Mouse (Mus musculus): ENCODE data around the gene Cwc25. TPM values are rescaled to one million over a fixed set of nuclear protein-coding genes. Genes with fewer than 3 reads are reported as not detected.

Gene Cwc25
- total RNA-seq, 2 experiments from 2014 or later, result 18.7 to 20.2 TPM

DNA sequence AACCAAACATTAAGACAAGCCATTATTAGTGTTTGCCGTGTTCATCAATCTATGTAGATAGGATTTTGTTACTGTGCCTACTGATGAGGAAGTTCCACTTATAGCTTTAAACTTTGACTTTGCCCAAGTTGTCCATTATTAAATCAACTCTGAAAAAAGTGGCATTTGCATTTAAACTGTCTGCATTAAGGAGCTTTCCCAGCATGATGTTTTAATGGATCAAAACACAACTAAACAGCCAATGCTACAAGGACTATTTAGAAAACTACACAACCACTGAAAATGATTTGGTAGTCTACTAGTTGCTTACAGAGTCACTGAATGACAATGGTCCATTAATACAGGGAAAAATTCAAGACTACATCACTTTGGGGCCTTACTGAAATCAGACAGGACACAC, 12.6 kb upstream of the Cwc25 start:
- intact Hi-C loops (cut with DNase I), result no loop called here
- DNase-seq (ENCODE audit: low spot score in 2 of 2), result no peak

DNA sequence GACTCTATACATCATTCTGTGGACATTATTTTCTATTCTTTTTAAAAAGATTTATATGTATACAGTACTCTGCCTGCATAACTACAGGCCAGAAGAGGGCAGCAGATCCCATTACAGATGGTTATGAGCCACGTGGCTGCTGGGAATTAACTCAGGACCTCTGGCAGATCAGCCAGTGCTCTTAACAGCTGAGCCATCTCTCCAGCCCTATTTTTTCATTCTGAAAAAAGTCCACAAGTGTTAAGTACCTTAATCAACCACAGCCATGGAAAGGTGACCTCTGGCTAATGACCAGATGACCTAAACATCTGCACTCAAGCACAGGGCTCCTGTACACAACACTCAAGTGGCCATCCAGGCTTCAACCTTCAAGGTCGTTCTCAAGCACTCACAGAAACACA, 10.8 kb upstream of the Cwc25 start:
- no peak for DNase-seq (ENCODE audit: low spot score in 2 of 2)
- intact Hi-C loops (cut with DNase I), result no loop called here

DNA sequence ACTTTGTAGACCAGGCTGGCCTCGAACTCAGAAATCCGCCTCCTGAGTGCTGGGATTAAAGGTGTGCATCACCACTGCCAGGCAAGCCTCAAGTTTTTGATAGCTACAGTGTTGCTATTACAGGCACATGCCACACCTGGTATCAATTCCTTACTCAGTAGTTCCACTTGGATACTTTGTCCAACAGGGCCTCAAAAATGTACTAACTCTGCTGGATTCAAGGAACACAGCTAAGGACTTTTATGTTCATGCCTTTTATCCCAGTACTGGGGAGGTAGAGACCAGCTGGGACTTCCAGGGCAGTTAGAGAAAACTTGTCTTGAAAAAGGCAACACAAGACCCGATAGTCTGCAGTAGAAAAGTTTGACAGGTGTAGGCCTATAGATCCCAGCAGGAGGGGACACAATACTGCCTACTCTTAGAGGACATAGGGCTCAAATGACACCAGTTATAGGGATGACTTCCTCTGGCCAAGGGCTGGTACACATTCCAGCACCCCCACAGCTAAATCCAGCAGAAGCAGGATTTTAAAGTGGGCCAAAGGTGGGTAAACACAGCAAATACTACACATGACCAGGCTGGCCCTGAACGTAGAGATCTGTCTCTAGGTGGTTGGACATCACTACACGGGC, 10.3 kb upstream of the Cwc25 start:
- intact Hi-C loops (cut with DNase I), result no loop called here
- no peak for DNase-seq (ENCODE audit: low spot score in 2 of 2)

DNA sequence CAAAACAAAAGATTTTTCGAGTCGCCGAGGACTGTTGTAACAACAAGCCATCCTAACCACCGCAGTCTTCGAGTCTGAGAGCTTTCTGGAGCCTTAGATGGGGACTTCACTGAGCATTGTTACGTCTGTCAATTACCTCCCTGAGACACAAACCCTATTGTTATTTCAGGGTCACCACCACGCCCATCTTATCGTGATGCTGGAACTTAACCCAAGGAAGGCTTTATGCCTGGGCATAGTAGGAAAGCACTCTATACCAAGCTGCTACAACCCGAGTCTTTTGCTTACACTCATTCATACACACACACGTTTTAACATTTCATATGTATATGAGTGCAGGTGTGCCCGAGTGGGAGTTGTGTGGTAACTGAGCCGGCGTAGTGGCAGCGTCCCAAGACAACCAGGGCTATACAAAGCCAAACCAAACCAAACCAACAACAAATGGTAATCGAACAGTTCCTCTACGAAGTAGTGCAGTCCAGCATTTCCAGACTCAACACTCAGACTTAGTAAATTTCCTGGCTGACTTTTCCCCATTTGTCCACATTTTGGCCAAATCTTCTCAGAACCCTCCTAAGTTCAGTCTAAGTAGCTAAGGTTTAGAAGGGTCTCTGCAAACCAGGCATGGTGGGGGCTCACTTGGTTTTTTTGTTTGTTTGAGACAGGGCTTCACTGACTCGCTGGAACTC, 9.6 kb upstream of the Cwc25 start, which contains the start of gene 1700001P01Rik:
1700001P01Rik (minus strand) TSS at position 111 of the 689 bp plus-strand sequence.
- intact Hi-C loops (cut with DNase I), result no loop called here
- no peak for DNase-seq (ENCODE audit: low spot score in 2 of 2)

DNA sequence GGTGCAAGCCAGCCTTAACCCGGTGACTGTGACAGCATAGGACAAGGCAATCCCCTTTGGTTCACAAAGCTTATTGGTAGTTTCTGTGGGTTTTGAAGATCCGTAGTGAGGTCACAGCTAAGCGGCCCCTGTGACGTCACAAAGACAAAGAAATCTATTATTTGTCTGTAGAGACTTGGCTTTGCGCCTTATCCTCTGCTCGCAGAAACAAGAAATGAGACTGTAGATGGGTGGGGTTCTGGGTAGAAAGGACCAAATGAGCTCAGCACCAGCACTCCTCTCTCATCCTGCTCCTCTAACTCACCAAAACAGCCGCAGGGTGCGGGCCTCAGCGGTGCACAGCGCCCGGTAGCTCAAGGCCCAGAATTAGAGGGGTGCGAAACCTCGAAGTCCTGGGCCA, 8.8 kb upstream of the Cwc25 start:
- no peak for DNase-seq (ENCODE audit: low spot score in 2 of 2)
- intact Hi-C loops (cut with DNase I), result no loop called here

DNA sequence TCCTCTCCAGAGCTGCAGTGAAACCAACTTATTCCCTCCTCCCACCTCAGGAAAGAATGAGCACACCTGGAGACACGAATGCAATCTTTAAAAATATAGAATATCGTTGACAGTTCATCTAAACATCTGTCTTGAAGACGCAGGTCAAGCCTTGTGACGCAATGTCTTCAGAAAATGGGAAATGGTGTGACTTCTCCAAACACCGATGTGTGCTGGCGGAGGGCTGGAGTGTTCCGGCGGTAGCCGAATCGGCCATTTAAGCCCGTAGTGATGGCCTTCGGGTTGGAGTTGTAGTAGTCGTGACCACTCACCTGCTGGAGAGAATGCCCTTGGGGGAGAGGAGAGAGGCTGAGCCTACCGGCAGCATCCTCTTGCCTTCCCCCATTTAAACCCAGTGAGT, 5.1 kb upstream of the Cwc25 start:
- intact Hi-C loops (cut with DNase I), result no loop called here
- no peak for DNase-seq (ENCODE audit: low spot score in 2 of 2)

DNA sequence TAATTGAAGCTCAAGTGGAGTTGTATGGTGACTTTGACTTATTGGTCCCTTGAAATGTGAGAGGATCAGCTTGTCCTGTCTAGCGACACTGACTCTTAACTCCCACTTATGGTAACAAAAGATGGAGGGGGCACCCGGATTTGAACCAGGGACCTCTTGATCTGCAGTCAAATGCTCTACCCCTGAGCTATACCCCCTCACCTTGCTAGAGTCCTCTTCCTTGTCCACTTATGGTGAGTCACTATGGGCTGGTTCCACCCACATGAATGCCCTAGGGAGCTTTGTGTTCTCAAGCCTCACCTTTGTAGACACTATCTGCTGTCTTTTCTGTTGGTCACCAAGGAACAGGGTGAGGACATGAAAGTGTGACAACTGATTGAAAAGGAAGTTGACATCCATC, 3.3 kb upstream of the Cwc25 start:
- DNase-seq (ENCODE audit: low spot score in 2 of 2), result no peak
- intact Hi-C loops (cut with DNase I), result no loop called here

DNA sequence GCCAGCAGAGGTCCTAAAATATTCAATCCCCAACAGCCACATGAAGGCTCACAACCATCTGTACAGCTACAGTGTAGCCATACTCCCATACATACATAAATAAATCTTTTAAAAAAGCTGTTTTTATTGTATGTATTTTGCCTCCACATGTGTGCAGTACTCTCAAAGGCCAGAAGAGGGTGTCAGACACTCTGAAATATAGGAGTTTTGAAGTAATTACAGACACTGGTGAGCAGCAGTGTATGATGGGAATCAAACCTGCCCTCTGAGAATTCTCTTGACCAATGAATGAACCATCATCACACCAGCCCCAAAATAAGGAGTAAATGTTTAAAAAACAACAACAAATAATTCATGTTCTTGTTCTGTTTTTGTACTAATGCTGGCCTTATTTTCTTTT, 4.7 kb downstream of the Cwc25 start:
- intact Hi-C loops (cut with DNase I), result no loop called here
- DNase-seq (ENCODE audit: low spot score in 2 of 2), result no peak

DNA sequence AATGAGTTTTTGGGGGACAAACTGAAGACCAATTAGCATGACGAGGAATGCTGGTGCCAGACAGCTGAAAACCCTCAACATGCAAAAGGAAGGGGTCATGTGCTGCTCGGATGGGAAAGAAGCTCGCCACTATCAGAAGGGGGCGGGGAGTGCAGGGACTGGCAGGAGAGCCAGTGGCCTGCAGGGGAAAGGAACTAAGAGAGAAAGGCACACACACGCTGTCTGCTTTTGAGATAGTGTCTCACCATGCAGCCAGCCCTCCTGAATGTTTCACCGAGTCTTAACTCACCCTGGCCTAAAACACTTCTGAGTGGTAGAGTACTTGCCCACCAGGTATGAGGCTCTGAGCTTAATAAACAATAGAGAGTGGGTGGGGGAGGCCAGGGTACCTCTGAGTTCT, 7.4 kb downstream of the Cwc25 start:
- DNase-seq (ENCODE audit: low spot score in 2 of 2), result no peak
- intact Hi-C loops (cut with DNase I), result no loop called here

DNA sequence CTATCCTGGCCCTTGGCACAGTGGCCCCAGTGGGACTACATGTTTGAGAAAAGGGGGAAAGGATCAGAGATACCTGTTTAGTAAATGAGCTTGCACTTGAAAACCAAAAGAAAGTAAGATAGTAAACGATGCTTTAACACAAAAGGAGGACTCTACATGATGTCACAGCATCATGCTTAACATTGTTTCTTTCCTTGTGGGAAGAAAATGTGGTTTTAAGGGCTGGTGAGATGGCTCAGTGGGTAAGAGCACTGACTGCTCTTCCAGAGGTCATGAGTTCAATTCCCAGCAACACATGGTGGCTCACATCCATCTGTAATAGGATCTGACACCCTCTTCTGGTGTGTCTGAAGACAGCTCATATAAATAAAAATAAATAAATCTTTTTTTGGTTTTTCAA, 8.2 kb downstream of the Cwc25 start:
- DNase-seq (ENCODE audit: low spot score in 2 of 2), result no peak
- intact Hi-C loops (cut with DNase I), result no loop called here

DNA sequence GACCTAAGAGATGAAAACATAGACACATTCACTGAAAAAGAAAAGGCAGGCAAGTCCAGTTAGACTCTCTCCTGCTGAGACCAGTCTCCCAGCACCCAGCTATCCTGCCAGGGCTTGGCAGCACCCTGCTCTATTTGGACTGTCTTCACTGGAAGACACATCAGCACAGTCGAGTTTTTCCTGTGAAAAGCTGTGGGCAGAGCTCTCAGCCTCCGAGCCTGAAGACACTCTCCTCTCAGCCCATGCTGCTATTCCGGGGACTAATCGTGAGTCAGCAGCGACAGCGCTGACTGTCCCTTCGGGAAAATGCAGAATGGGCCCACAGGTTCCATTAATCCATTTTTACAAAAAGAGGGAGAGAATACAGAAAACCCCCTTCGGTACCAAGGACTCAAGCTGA, 13.1 kb downstream of the Cwc25 start:
- intact Hi-C loops (cut with DNase I), result no loop called here
- DNase-seq (ENCODE audit: low spot score in 2 of 2), result peak; percentile 42 to 89

DNA sequence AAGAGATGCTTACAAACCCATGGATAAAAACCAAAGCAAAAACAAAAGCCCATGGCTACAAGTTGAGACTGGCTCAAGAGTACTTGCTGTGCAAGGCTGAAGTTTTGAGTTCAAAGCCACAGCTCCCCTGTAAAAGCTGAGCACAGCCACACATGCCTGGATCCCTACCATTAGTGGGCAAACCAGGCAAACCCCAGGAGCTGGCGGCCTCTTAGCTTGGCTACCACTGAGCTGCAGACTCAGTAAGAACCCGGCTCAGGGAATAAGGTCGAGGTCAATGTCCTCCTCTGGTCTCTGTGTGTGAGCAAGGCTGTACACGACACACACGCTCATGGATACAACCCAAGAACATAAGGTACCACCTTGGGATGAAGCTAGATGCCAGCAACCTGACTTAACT, 17.9 kb downstream of the Cwc25 start:
- intact Hi-C loops (cut with DNase I), result no loop called here
- DNase-seq (ENCODE audit: low spot score in 2 of 2), result no peak

DNA sequence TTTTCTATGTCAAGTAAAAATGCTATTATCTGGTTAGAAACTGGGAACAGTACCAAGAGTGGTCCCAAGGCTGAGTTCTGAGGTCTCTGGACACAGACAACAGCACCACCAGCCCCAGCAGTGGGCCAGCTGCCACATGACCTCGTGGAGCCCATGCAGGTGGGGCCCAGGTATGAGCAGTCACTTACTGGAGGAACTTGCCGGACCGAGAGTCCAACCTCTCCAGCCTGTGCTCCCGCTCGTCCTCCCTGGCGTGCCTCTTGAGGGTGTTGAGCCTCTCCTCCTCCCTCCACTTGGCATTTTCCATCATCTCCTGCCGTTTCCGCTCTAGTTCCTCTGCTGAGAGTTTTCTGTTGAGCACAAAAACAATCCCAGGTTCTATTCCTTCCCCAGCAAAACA, 18.6 kb downstream of the Cwc25 start:
- intact Hi-C loops (cut with DNase I), result no loop called here

DNA sequence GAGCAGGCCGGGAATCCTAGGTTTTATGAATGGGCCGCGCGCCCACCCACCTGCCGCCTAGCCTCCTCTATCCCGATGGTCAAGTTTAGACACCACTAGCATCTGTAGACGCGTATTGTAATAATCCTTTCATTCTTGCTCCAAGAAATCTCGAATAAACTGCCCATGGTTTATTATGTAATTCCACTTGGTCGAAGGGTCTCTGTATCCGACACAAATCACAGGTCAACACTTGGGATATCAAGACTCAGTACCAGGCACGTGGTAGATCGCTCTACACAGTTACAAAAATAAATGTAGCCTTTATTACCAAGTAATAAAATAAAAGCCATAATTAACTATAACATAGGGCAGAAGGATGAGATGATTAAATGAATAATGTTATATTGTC, 21.0 kb downstream of the Cwc25 start:
- DNase-seq (ENCODE audit: low spot score in 2 of 2), result no peak
- intact Hi-C loops (cut with DNase I), result loop anchor here (2.0 kb wide), 1 partner anchor 47 kb away; no protein-coding TSS in a partner anchor

More for the DNA sequence above, 18.6 kb downstream of the Cwc25 start:
- no peak for DNase-seq (ENCODE audit: low spot score in 2 of 2)

DNA sequence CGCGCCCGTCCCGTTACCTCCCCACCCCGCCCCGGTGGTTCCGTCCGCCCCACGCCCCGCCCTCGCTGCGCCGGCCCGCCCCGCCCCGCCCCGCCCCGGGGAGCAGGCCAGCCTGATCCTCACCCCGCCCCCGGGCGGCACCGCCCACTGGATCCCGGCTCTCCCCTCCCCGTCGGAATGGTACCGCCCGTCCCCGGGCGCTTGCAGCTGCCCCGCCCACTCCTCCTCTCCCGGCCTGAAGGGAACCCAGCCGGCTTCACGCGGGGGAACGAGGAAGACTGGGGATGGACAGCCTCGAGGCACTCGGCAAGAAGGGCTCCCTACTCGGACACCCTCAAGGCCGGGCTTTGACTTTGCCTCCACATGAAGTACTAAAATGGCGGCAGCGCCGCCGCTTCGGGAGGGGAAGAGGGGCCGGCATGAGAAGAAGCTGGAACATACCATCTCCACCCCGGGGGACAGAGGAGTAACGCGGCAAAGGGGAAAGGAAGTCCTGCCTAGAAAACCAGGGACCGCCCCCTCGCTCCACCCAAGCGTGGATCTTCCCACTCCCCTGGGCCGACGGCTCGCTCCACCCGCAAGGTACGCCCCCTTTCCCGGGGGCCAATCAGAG, 21.5 kb downstream of the Cwc25 start:
- DNase-seq (ENCODE audit: low spot score in 2 of 2), result peak; percentile 97 to 99
- intact Hi-C loops (cut with DNase I), result loop anchor here (2.0 kb wide), 1 partner anchor 46 kb away; no protein-coding TSS in a partner anchor

DNA sequence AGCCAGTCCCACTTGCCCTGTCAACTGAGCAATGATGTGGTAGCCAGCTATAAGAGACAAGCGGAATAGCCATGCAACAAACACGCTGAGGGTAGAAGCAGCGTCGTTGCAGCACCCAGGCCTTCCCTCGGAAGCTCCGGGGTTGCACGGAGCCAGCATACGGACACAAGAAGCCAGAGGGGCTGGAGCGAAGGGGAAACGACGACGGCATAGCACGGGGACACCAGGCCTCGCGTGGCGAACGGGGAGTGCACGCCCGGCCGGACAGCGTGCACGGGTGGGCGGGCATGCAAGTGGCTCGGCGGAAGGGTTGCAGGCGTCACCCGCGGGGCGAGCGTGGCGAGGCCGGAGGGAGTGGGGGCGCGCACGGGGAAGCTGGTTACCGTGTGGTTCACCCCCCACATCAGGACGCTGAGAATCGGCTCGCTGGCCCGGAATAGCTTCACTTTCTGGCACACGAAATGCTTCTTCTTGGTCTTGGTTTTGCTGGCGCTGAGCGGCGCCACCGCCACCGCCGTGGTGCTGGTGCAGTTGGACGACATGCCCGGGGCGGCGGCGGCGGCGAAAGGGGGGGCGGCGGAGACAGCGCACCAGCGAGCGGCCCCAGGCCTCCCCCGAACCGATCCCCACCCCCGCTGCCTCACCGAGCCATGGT, 22.2 kb downstream of the Cwc25 start, which contains the start of gene Pip4k2b:
Pip4k2b (minus strand) TSS at position 642 of the 655 bp plus-strand sequence.
- DNase-seq (ENCODE audit: low spot score in 2 of 2), result peak in 1 of 2 experiments; percentile 30
- intact Hi-C loops (cut with DNase I), result loop anchor here (2.0 kb wide), 1 partner anchor 45 kb away; no protein-coding TSS in a partner anchor

DNA sequence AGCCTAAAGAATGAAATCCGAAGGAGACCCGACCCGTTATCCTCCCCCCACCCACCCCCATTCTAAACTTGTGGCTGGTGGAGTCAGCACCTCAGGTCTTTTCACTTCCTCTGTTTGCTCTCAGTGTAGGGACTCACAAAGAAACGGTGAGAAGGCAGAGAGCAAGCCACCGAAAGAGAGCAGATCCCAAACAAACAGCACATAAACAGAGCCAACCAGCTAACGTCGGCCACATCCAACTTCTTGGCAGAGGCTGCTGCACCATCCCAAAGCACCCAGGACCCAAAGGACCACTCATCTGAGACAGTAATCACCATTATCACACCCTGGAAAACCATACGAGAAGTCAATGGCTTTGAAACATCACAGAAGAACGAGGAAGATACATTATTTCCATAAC, 22.9 kb downstream of the Cwc25 start:
- no peak for DNase-seq (ENCODE audit: low spot score in 2 of 2)
- intact Hi-C loops (cut with DNase I), result no loop called here

DNA sequence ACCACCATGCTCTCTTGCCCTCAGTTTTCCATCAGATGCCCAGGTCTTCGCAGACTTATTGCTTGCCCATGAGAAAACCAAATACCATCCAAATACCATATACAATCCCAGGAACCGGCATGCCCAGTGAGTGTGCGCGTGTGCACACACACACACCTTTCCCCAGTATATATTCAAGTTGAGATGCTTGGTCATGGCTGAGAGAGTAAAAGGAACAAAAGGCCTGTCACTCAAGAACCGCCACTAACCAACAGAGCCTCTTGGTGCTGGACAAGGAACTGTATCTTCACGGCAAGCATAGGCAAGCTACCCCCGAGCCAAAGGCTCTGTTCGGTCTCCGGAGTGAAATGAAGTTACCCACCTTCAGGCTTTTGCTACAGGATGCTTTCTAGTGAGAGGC, 23.8 kb downstream of the Cwc25 start:
- intact Hi-C loops (cut with DNase I), result no loop called here

DNA sequence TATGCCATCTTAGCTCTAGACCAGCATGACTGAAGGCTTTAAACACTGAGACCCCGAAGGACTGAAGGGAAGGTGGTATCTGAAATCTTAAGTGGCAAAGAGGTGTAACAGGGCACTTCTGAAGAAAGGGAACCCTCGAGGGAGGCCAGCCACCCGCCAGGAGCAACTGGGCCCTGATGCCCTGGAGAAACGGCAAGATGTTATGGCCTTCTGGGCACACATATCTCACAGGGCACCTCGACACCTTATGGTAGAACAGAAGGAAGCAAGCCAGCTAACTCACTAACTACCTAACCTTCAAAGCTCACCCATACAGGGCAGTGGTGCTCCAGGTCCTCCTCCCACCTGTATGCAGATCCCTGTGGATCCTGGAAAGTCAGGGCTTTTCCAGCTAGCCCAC, 24.2 kb downstream of the Cwc25 start:
- intact Hi-C loops (cut with DNase I), result no loop called here
- no peak for DNase-seq (ENCODE audit: low spot score in 2 of 2)

More for the DNA sequence above, 23.8 kb downstream of the Cwc25 start:
- DNase-seq (ENCODE audit: low spot score in 2 of 2), result no peak

DNA sequence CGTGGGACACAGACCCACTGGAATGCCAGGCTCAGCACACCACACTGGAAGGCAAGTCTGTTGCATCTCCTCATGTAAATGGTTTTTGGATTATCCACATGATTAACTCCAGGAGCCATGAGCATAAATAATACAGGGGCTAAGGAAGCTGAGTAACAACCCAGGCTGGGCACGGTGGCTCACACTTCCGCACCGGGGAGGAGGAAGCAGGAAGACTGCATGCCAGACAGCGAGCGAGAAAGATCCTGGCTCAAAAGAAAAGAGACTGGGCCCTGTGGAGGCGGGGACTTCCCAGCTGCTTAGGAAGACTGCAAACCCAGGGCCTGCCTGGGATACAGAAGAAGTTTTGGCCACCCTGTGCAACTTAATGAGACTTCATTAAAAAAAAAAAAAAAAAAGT, 26.2 kb downstream of the Cwc25 start:
- peak in 1 of 2 experiments; percentile 66 for DNase-seq (ENCODE audit: low spot score in 2 of 2)
- intact Hi-C loops (cut with DNase I), result no loop called here

Data from left cerebral cortex, postnatal 25 days (tissue).